In genomic region chr2:125516594-125516993, GRCm38 (mm10) we compare ENCODE assay signal across 8 mouse cellular contexts. TPM values are rescaled to one million over a fixed set of nuclear protein-coding genes. Genes with fewer than 3 reads are reported as not detected.
DNase-seq lines count a peak whose midpoint lies in the region; ATAC-seq and TF ChIP-seq lines count a peak whose summit lies in the region.

No protein-coding gene starts in this region.

- peak; percentile 89 for ATAC-seq in heart, embryonic 16.5 days (replicated peaks; ENCODE audit: extremely low read depth, insufficient read depth, low FRiP score)

- H3K9me3 ChIP-seq in heart, embryonic 16.5 days (replicated peaks; ENCODE audit: control insufficient read depth, low read length): no peaks in the 10 kb centered on the region

- no peaks in the 10 kb centered on the region for H3K79me2 ChIP-seq in liver, adult 2 months (ENCODE audit: control insufficient read depth, insufficient read depth, low read length)

- H3K27ac ChIP-seq in heart, embryonic 16.5 days (ENCODE audit: low read length): peak overlapping the region; percentile 68
- no peak overlapping the region for H3K27ac ChIP-seq in liver, adult 2 months (replicated peaks; ENCODE audit: insufficient read depth, low read depth, low read length)

- WGBS in heart, embryonic 16.5 days: 9% methylated on average over 4 of the region's 4 CpGs
- 21% methylated on average over 4 of the region's 4 CpGs for WGBS in liver, adult 2 months

- no peaks in the 10 kb centered on the region for H3K27me3 ChIP-seq in heart, embryonic 16.5 days (ENCODE audit: control insufficient read depth, insufficient read depth, low read length)
- H3K27me3 ChIP-seq in liver, adult 2 months (ENCODE audit: control insufficient read depth, insufficient read depth, low read length): no peaks in the 10 kb centered on the region

- no peak overlapping the region for H3K9ac ChIP-seq in heart, embryonic 16.5 days (ENCODE audit: low read length)
- no peak overlapping the region for H3K9ac ChIP-seq in liver, adult 2 months (ENCODE audit: low read depth, low read length)

- no peak overlapping the region for H3K4me3 ChIP-seq in heart, embryonic 16.5 days (ENCODE audit: low read length)
- no peak overlapping the region for H3K4me3 ChIP-seq in liver, adult 2 months (ENCODE audit: insufficient read depth, low read depth, low read length)

- peaks cover 12% of the 10 kb centered on the region for H3K4me1 ChIP-seq in heart, embryonic 16.5 days (ENCODE audit: control insufficient read depth, insufficient read depth, low read length)
- no peaks in the 10 kb centered on the region for H3K4me1 ChIP-seq in liver, adult 2 months (ENCODE audit: control insufficient read depth, insufficient read depth, low read length)

- TF ChIP-seq CTCF in liver, adult 2 months (IDR thresholded peaks at IDR 0.05; ENCODE audit: low read depth, low read length): no peak

- H3K4me2 ChIP-seq in heart, embryonic 16.5 days (ENCODE audit: low read depth, low read length): no peak overlapping the region

- TF ChIP-seq POLR2A in liver, adult 2 months (IDR thresholded peaks at IDR 0.05; ENCODE audit: extremely low read depth, insufficient read depth, low read length): no peak

- DNase-seq in urinary bladder, postnatal 25 days (ENCODE audit: low spot score): peak; percentile 16
- DNase-seq in urinary bladder, adult 2 months (ENCODE audit: low spot score): no peak
- DNase-seq in liver, adult 2 months (ENCODE audit: extremely low read depth, low read depth, low spot score): peak; percentile 14
- DNase-seq in testis, postnatal 10 days (ENCODE audit: low spot score): peak; percentile 62
- no peak for DNase-seq in layer of hippocampus, adult 9-10 months (ENCODE audit: low spot score)
- DNase-seq in thymus, postnatal 0 days (ENCODE audit: low spot score): no peak
- DNase-seq in cerebellum, adult 9-10 months: no peak

- no peaks in the 10 kb centered on the region for H3K36me3 ChIP-seq in heart, embryonic 16.5 days (ENCODE audit: control insufficient read depth, insufficient read depth)
- H3K36me3 ChIP-seq in liver, adult 2 months (ENCODE audit: control insufficient read depth, insufficient read depth, low read length): no peaks in the 10 kb centered on the region

RNA-seq across cellular contexts. Expression of gene Fbn1, which starts 8.8 kb away (rescaled TPM):
- polyA plus RNA-seq in urinary bladder, adult 2 months (2012; rRNA removed): 16.1 and 26.8 TPM in 2 replicates
- 14.8 and 19.4 TPM in 2 replicates for polyA plus RNA-seq in heart, embryonic 16.5 days (2015; fragmentation: Nextera tagmentation; extraction: Ambion mirVana)
- total RNA-seq in liver, adult 2 months (2014; rRNA removed): 2.6 and 3.6 TPM in 2 replicates
- polyA plus RNA-seq in liver, adult 2 months (2012; rRNA removed): 0.56 and 0.84 TPM in 2 replicates
- polyA plus RNA-seq in thymus, postnatal 0 days (2015; fragmentation: Nextera tagmentation; extraction: Ambion mirVana): 4.7 TPM in 2 replicates

RNA-seq across cellular contexts. Expression of gene Gm9913, which starts 11.7 kb away (rescaled TPM):
- 0.06 and 0.09 TPM in 2 replicates for polyA plus RNA-seq in urinary bladder, adult 2 months (2012; rRNA removed)
- polyA plus RNA-seq in heart, embryonic 16.5 days (2015; fragmentation: Nextera tagmentation; extraction: Ambion mirVana): 0.29 and 0.32 TPM in 2 replicates
- total RNA-seq in liver, adult 2 months (2014; rRNA removed): not detected in 2 replicates
- not detected in 2 replicates for polyA plus RNA-seq in liver, adult 2 months (2012; rRNA removed)
- polyA plus RNA-seq in thymus, postnatal 0 days (2015; fragmentation: Nextera tagmentation; extraction: Ambion mirVana): 0.07 and 0.08 TPM in 2 replicates

Comparison
In these comparisons a context has a peak if more than half of its experiments do, and no peak if none do; other contexts are left out.
1. DNase-seq: peak in urinary bladder, postnatal 25 days (single experiment), liver, adult 2 months (single experiment) and testis, postnatal 10 days (single experiment); none in urinary bladder, adult 2 months (single experiment), layer of hippocampus, adult 9-10 months (single experiment), thymus, postnatal 0 days (single experiment) and cerebellum, adult 9-10 months (single experiment).